Mouse (Mus musculus): ENCODE measurements around the gene Chchd6. TPM values are rescaled to one million over a fixed set of nuclear protein-coding genes. Genes with fewer than 3 reads are reported as not detected.

Gene Chchd6
- total and polyA plus RNA-seq, 3 experiments, result 9.3 to 25.1 (median 11.4) TPM

GRCm38 (mm10) chr6:89430749-89431148 lies 164.7 kb downstream of the Chchd6 start:
- Histone ChIP-seq H3K9ac (ENCODE audit: low read depth, low read length) (no peak overlapping the region), H3K27me3 (ENCODE audit: control insufficient read depth, insufficient read depth, low read length) (no peaks in the 10 kb centered on the region), H3K36me3 (ENCODE audit: control insufficient read depth, insufficient read depth, low read length) (no peaks in the 10 kb centered on the region), H3K4me1 (ENCODE audit: control insufficient read depth, insufficient read depth, low read length) (no peaks in the 10 kb centered on the region), H3K27ac (no peak overlapping the region), H3K79me2 (replicated peaks; ENCODE audit: control insufficient read depth, insufficient read depth, low read length) (no peaks in the 10 kb centered on the region), H3K4me3 (no peak overlapping the region)
- intact Hi-C loops (cut with DNase I), result no loop called here
- TF ChIP-seq POLR2A (IDR thresholded peaks at IDR 0.05; ENCODE audit: insufficient read depth, low read depth, low read length) (no peak), CTCF (IDR thresholded peaks at IDR 0.05) (no peak), EP300 (IDR thresholded peaks at IDR 0.05; ENCODE audit: insufficient read depth, low read depth, low read length) (no peak)
- DNase-seq, result peak in 1 of 2 experiments; percentile 4

GRCm38 (mm10) chr6:89428661-89429375 lies 166.6 kb downstream of the Chchd6 start:
- H3K79me2 ChIP-seq (replicated peaks; ENCODE audit: control insufficient read depth, insufficient read depth, low read length), result no peaks in the 10 kb centered on the region
- TF ChIP-seq CTCF (IDR thresholded peaks at IDR 0.05) (no peak), POLR2A (IDR thresholded peaks at IDR 0.05; ENCODE audit: insufficient read depth, low read depth, low read length) (no peak), EP300 (IDR thresholded peaks at IDR 0.05; ENCODE audit: insufficient read depth, low read depth, low read length) (no peak)
- H3K4me1 ChIP-seq (ENCODE audit: control insufficient read depth, insufficient read depth, low read length), result no peaks in the 10 kb centered on the region
- H3K27ac ChIP-seq, result no peak overlapping the region
- WGBS, result 76% methylated on average over 2 of the region's 2 CpGs
- H3K27me3 ChIP-seq (ENCODE audit: control insufficient read depth, insufficient read depth, low read length), result no peaks in the 10 kb centered on the region
- H3K4me3 ChIP-seq, result no peak overlapping the region
- H3K36me3 ChIP-seq (ENCODE audit: control insufficient read depth, insufficient read depth, low read length), result no peaks in the 10 kb centered on the region
- H3K9ac ChIP-seq (ENCODE audit: low read depth, low read length), result no peak overlapping the region
- intact Hi-C loops (cut with DNase I), result no loop called here
- no peak for DNase-seq

GRCm38 (mm10) chr6:89424461-89424860 lies 171.0 kb downstream of the Chchd6 start:
- DNase-seq, result no peak
- H3K4me3 ChIP-seq, result no peak overlapping the region
- no peak overlapping the region for H3K9ac ChIP-seq (ENCODE audit: low read depth, low read length)
- no peaks in the 10 kb centered on the region for H3K36me3 ChIP-seq (ENCODE audit: control insufficient read depth, insufficient read depth, low read length)
- 93% methylated on average over 1 of the region's 1 CpGs for WGBS
- intact Hi-C loops (cut with DNase I), result no loop called here
- H3K27ac ChIP-seq, result no peak overlapping the region
- H3K27me3 ChIP-seq (ENCODE audit: control insufficient read depth, insufficient read depth, low read length), result no peaks in the 10 kb centered on the region
- H3K4me1 ChIP-seq (ENCODE audit: control insufficient read depth, insufficient read depth, low read length), result peaks cover 7% of the 10 kb centered on the region
- no peaks in the 10 kb centered on the region for H3K79me2 ChIP-seq (replicated peaks; ENCODE audit: control insufficient read depth, insufficient read depth, low read length)
- TF ChIP-seq POLR2A (IDR thresholded peaks at IDR 0.05; ENCODE audit: insufficient read depth, low read depth, low read length), result no peak
- TF ChIP-seq CTCF (IDR thresholded peaks at IDR 0.05), result no peak
- TF ChIP-seq EP300 (IDR thresholded peaks at IDR 0.05; ENCODE audit: insufficient read depth, low read depth, low read length), result no peak

DNA sequence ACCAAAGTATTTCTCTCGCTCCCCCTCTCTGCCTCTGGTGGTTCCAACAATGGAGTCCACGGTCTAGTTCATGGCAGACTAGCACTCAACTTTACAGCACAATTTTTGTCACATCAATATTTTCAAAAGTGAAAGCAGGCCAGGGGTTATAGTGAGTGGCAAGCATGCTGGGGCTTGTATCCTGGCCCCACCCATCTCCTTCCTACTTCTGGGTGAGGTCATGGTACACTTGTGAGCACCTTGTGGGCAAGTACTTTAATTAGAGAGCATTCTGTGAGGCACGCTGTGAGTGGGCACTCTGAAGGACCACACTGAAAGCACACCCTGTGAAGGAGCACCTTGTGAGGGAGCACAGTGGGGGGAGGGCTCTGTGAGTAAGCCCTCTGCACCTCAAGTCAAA lies 172.8 kb downstream of the Chchd6 start:
- H3K36me3 ChIP-seq (ENCODE audit: control insufficient read depth, insufficient read depth, low read length), result no peaks in the 10 kb centered on the region
- peak in 1 of 2 experiments; percentile 22 for DNase-seq
- TF ChIP-seq EP300 (IDR thresholded peaks at IDR 0.05; ENCODE audit: insufficient read depth, low read depth, low read length) (no peak), CTCF (IDR thresholded peaks at IDR 0.05) (no peak), POLR2A (IDR thresholded peaks at IDR 0.05; ENCODE audit: insufficient read depth, low read depth, low read length) (no peak)
- H3K4me1 ChIP-seq (ENCODE audit: control insufficient read depth, insufficient read depth, low read length), result peaks cover 7% of the 10 kb centered on the region
- 79% methylated on average over 3 of the region's 3 CpGs for WGBS
- H3K4me3 ChIP-seq, result no peak overlapping the region
- no peaks in the 10 kb centered on the region for H3K79me2 ChIP-seq (replicated peaks; ENCODE audit: control insufficient read depth, insufficient read depth, low read length)
- intact Hi-C loops (cut with DNase I), result no loop called here
- H3K9ac ChIP-seq (ENCODE audit: low read depth, low read length), result no peak overlapping the region
- peak overlapping the region; percentile 57 for H3K27ac ChIP-seq
- H3K27me3 ChIP-seq (ENCODE audit: control insufficient read depth, insufficient read depth, low read length), result no peaks in the 10 kb centered on the region

GRCm38 (mm10) chr6:89421922-89422321 lies 173.5 kb downstream of the Chchd6 start:
- no peaks in the 10 kb centered on the region for H3K27me3 ChIP-seq (ENCODE audit: control insufficient read depth, insufficient read depth, low read length)
- intact Hi-C loops (cut with DNase I), result no loop called here
- TF ChIP-seq CTCF (IDR thresholded peaks at IDR 0.05), result no peak
- TF ChIP-seq POLR2A (IDR thresholded peaks at IDR 0.05; ENCODE audit: insufficient read depth, low read depth, low read length), result no peak
- TF ChIP-seq EP300 (IDR thresholded peaks at IDR 0.05; ENCODE audit: insufficient read depth, low read depth, low read length), result no peak

GRCm38 (mm10) chr6:89421503-89421902 lies 173.9 kb downstream of the Chchd6 start:
- no peaks in the 10 kb centered on the region for H3K36me3 ChIP-seq (ENCODE audit: control insufficient read depth, insufficient read depth, low read length)
- peak in 1 of 2 experiments; percentile 42 for DNase-seq
- no peak for TF ChIP-seq EP300 (IDR thresholded peaks at IDR 0.05; ENCODE audit: insufficient read depth, low read depth, low read length)
- no peak for TF ChIP-seq CTCF (IDR thresholded peaks at IDR 0.05)
- no peak for TF ChIP-seq POLR2A (IDR thresholded peaks at IDR 0.05; ENCODE audit: insufficient read depth, low read depth, low read length)
- no peaks in the 10 kb centered on the region for H3K79me2 ChIP-seq (replicated peaks; ENCODE audit: control insufficient read depth, insufficient read depth, low read length)
- H3K27me3 ChIP-seq (ENCODE audit: control insufficient read depth, insufficient read depth, low read length), result no peaks in the 10 kb centered on the region
- H3K9ac ChIP-seq (ENCODE audit: low read depth, low read length), result no peak overlapping the region
- intact Hi-C loops (cut with DNase I), result no loop called here
- no peak overlapping the region for H3K4me3 ChIP-seq
- no peak overlapping the region for H3K27ac ChIP-seq
- 84% methylated on average over 6 of the region's 6 CpGs for WGBS
- peaks cover 7% of the 10 kb centered on the region for H3K4me1 ChIP-seq (ENCODE audit: control insufficient read depth, insufficient read depth, low read length)

More at GRCm38 (mm10) chr6:89421922-89422321, 173.5 kb downstream of the Chchd6 start:
- H3K4me3 ChIP-seq, result no peak overlapping the region
- H3K27ac ChIP-seq, result peak overlapping the region; percentile 57
- DNase-seq, result peak in 1 of 2 experiments; percentile 15
- H3K9ac ChIP-seq (ENCODE audit: low read depth, low read length), result no peak overlapping the region
- H3K4me1 ChIP-seq (ENCODE audit: control insufficient read depth, insufficient read depth, low read length), result peaks cover 7% of the 10 kb centered on the region
- no peaks in the 10 kb centered on the region for H3K36me3 ChIP-seq (ENCODE audit: control insufficient read depth, insufficient read depth, low read length)
- WGBS, result 53% methylated on average over 3 of the region's 3 CpGs
- H3K79me2 ChIP-seq (replicated peaks; ENCODE audit: control insufficient read depth, insufficient read depth, low read length), result no peaks in the 10 kb centered on the region

Data from heart, adult 2 months (tissue).